Mouse (Mus musculus): ENCODE measurements at regions not wholly inside any gene's neighbourhood (a gene's known extent, or its start where the extent isn't known, plus 50 kb on each side); places are given as distances from the start of the nearest gene placed in this dataset.

DNA sequence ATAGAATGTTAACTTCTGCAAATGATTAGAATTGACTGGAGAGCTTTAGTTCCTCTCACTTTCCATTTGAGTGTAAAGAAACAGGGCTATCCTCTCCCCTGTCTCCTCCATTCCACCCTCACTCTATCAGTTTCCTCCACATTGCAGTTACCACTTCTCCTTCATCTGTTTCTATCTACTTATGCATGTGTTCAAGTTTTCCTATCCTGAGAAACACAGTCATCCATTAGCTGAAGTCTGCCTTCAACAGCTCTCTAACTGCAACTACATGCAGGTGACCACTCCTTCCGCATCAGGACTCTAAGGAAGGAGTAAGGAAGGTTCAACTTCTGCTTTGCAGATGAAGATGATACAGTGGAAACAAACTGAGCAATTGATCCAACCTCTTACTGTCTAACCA is 291.4 kb downstream of the Mycn start:
- TF ChIP-seq CTCF (IDR thresholded peaks at IDR 0.05; ENCODE audit: low read depth) (no peak), EP300 (IDR thresholded peaks at IDR 0.05; ENCODE audit: low read depth) (no peak)
